Mouse (Mus musculus) cerebellum, adult 2 months (tissue): ENCODE measurements around the gene D6Wsu163e.

Experiments
- CTCF ChIP-seq: fragments of 200-500 bp; IDR thresholded peaks from 2 replicates; pipeline ENCODE4 v1.5.1; 2011; ENCODE audit warnings: low read depth, mild to moderate bottlenecking, control low read depth, low read length, moderate library complexity, borderline replicate concordance; ENCODE audit not compliant: insufficient read depth
- POLR2A ChIP-seq: fragments of 200-500 bp; IDR thresholded peaks from 2 replicates; pipeline ENCODE4 v1.6.1; 2011; ENCODE audit warnings: low read length, control low read depth, borderline replicate concordance; ENCODE audit not compliant: insufficient read depth

DNA sequence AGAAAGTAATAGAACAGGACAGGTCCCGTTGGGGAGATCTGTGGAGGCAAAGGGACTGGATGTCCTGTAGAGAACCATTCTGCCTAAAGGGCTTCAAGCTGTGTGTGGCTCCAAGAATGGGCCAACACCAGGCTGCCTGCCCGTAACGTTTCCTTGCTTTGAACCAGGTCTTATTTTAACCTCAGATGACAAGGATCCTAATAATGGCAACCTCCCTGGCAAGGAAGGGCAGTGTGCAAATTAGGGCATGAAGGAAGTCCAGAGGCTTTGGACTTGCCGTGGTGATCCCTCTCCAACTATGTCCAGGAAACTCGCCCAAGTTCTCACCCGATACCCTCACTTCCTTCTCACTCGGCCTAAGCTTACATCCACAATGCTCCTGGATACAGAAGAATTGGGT is 85.1 kb downstream of the D6Wsu163e start:
- no peak for TF ChIP-seq CTCF
- no peak for TF ChIP-seq POLR2A
